ENCODE assay signal across 30 mouse cellular contexts in genomic region chr7:70286836-70287355, GRCm38 (mm10).
DNase-seq lines count a peak whose midpoint lies in the region; ATAC-seq and TF ChIP-seq lines count a peak whose summit lies in the region.
"Had no signal": no experiment of that assay in that cellular context is flagged by ENCODE, and none has a peak within 500 bp of the region (broad histone marks: within the 10 kb centered on the region; RNA-seq: fewer than 3 reads in every experiment).

No protein-coding gene starts in this region.

- H3K36me3 ChIP-seq in hindbrain, embryonic 11.5 days (ENCODE audit: control insufficient read depth, insufficient read depth, low read length) = no peaks in the 10 kb centered on the region
- no peaks in the 10 kb centered on the region for H3K36me3 ChIP-seq in hindbrain, embryonic 14.5 days (replicated peaks; ENCODE audit: control insufficient read depth, insufficient read depth)
- H3K36me3 ChIP-seq in midbrain, embryonic 14.5 days (ENCODE audit: control insufficient read depth, insufficient read depth, low read length) = no peaks in the 10 kb centered on the region
- H3K36me3 ChIP-seq in midbrain, postnatal 0 days (ENCODE audit: insufficient read depth, low read length) = no peaks in the 10 kb centered on the region
- H3K36me3 ChIP-seq: embryonic facial prominence, embryonic 15.5 days; limb, embryonic 13.5 days; liver, embryonic 12.5 days had no signal

- no peak overlapping the region for H3K27ac ChIP-seq in hindbrain, embryonic 11.5 days (ENCODE audit: low read depth, low read length)
- H3K27ac ChIP-seq in hindbrain, embryonic 14.5 days = no peak overlapping the region
- H3K27ac ChIP-seq in midbrain, embryonic 14.5 days (replicated peaks; ENCODE audit: low read depth, low read length) = no peak overlapping the region
- no peak overlapping the region for H3K27ac ChIP-seq in midbrain, postnatal 0 days (ENCODE audit: low read depth, low read length)
- H3K27ac ChIP-seq: embryonic facial prominence, embryonic 15.5 days; limb, embryonic 13.5 days; liver, embryonic 12.5 days had no signal

- no peaks in the 10 kb centered on the region for H3K9me3 ChIP-seq in hindbrain, embryonic 11.5 days (ENCODE audit: control insufficient read depth, low read length)
- H3K9me3 ChIP-seq in hindbrain, embryonic 14.5 days (ENCODE audit: control insufficient read depth, low read length) = no peaks in the 10 kb centered on the region
- H3K9me3 ChIP-seq in midbrain, embryonic 14.5 days (ENCODE audit: control insufficient read depth, low read length) = no peaks in the 10 kb centered on the region
- no peaks in the 10 kb centered on the region for H3K9me3 ChIP-seq in midbrain, postnatal 0 days (ENCODE audit: low read length)
- H3K9me3 ChIP-seq: embryonic facial prominence, embryonic 15.5 days; limb, embryonic 13.5 days; liver, embryonic 12.5 days had no signal

- DNase-seq in hindbrain, embryonic 11.5 days (ENCODE audit: low spot score) = peak; percentile 48
- DNase-seq in hindbrain, embryonic 14.5 days (ENCODE audit: low spot score) = no peak
- DNase-seq in midbrain, embryonic 14.5 days = peak; percentile 14
- no peak for DNase-seq in midbrain, postnatal 0 days (ENCODE audit: low spot score)
- DNase-seq in brain, embryonic 14.5 days (ENCODE audit: low read depth) = peak; percentile 23
- peak; percentile 41 for DNase-seq in embryo, embryonic 9.5 days (ENCODE audit: extremely low spot score)
- DNase-seq in liver = no peak
- no peak for DNase-seq in lung, postnatal 10 days
- DNase-seq: adrenal gland, adult 2 months; adrenal gland, postnatal 36 days; B cell, adult 2 months; cerebellum, adult 8-10 months; cerebellum, postnatal 25 days; gastrocnemius, postnatal 14 days; heart, postnatal 36 days; kidney, adult 18-20 months; kidney, postnatal 36 days; layer of hippocampus, postnatal 36 days; liver, postnatal 0 days; lung, postnatal 4 days; right cerebral cortex, adult 18-20 months; spleen, adult 18-20 months; thymus, postnatal 14 days had no signal

- H3K4me3 ChIP-seq in hindbrain, embryonic 11.5 days (ENCODE audit: low read depth, low read length) = no peak overlapping the region
- H3K4me3 ChIP-seq in hindbrain, embryonic 14.5 days (replicated peaks; ENCODE audit: low read length) = no peak overlapping the region
- H3K4me3 ChIP-seq in midbrain, embryonic 14.5 days (replicated peaks; ENCODE audit: low read depth, low read length) = no peak overlapping the region
- H3K4me3 ChIP-seq in midbrain, postnatal 0 days (ENCODE audit: low read depth, low read length) = no peak overlapping the region
- H3K4me3 ChIP-seq: megakaryocyte, embryonic 14.5 days had no signal

- no peak overlapping the region for H3K9ac ChIP-seq in hindbrain, embryonic 11.5 days (ENCODE audit: low read depth, low read length)
- H3K9ac ChIP-seq in hindbrain, embryonic 14.5 days = no peak overlapping the region
- no peak overlapping the region for H3K9ac ChIP-seq in midbrain, embryonic 14.5 days (replicated peaks; ENCODE audit: low read length)
- no peak overlapping the region for H3K9ac ChIP-seq in midbrain, postnatal 0 days (replicated peaks; ENCODE audit: low read length, poor library complexity, severe bottlenecking)
- H3K9ac ChIP-seq: embryonic facial prominence, embryonic 15.5 days; liver, embryonic 12.5 days; liver, postnatal 0 days had no signal

- TF ChIP-seq POLR2A in brain, embryonic 14.5 days (IDR thresholded peaks at IDR 0.05; ENCODE audit: borderline replicate concordance, extremely low read depth, insufficient read depth, insufficient read length, poor library complexity, severe bottlenecking) = no peak

- 3% methylated on average over 14 of the region's 14 CpGs for WGBS in hindbrain, embryonic 11.5 days
- 7% methylated on average over 14 of the region's 14 CpGs for WGBS in hindbrain, embryonic 14.5 days
- 10% methylated on average over 14 of the region's 14 CpGs for WGBS in midbrain, embryonic 14.5 days
- 13% methylated on average over 14 of the region's 14 CpGs for WGBS in midbrain, postnatal 0 days

- H3K4me2 ChIP-seq in hindbrain, embryonic 11.5 days (replicated peaks; ENCODE audit: low read depth, low read length) = no peak overlapping the region
- H3K4me2 ChIP-seq in hindbrain, embryonic 14.5 days (replicated peaks) = no peak overlapping the region
- no peak overlapping the region for H3K4me2 ChIP-seq in midbrain, embryonic 14.5 days (ENCODE audit: low read length)
- H3K4me2 ChIP-seq in midbrain, postnatal 0 days (ENCODE audit: low read depth, low read length, poor library complexity, severe bottlenecking) = no peak overlapping the region
- H3K4me2 ChIP-seq: liver, embryonic 12.5 days had no signal

- TF ChIP-seq CTCF in midbrain, postnatal 0 days (IDR thresholded peaks at IDR 0.05) = no peak
- TF ChIP-seq CTCF in brain, embryonic 14.5 days (IDR thresholded peaks at IDR 0.05; ENCODE audit: borderline replicate concordance, extremely low read depth, insufficient read depth, insufficient read length) = no peak

- H3K27me3 ChIP-seq in hindbrain, embryonic 11.5 days (ENCODE audit: control insufficient read depth, insufficient read depth, low read length) = peaks cover 58% of the 10 kb centered on the region
- H3K27me3 ChIP-seq in hindbrain, embryonic 14.5 days (ENCODE audit: control insufficient read depth, insufficient read depth, low read length) = peaks cover 97% of the 10 kb centered on the region
- peaks cover 97% of the 10 kb centered on the region for H3K27me3 ChIP-seq in midbrain, embryonic 14.5 days (ENCODE audit: control insufficient read depth, insufficient read depth, low read length)
- H3K27me3 ChIP-seq in midbrain, postnatal 0 days (ENCODE audit: insufficient read depth, low read length) = peaks cover 79% of the 10 kb centered on the region

- peaks cover 6% of the 10 kb centered on the region; the same call in 1 of the 2 replicates for H3K4me1 ChIP-seq in hindbrain, embryonic 11.5 days (replicated peaks; ENCODE audit: control insufficient read depth, insufficient read depth, low read length)
- H3K4me1 ChIP-seq in hindbrain, embryonic 14.5 days (replicated peaks; ENCODE audit: control insufficient read depth, insufficient read depth, low read length) = 0 out of 2 replicates have a peak, but pooled peaks cover 7% of the 10 kb centered on the region
- 0 out of 2 replicates have a peak, but pooled peaks cover 5% of the 10 kb centered on the region for H3K4me1 ChIP-seq in midbrain, embryonic 14.5 days (ENCODE audit: control insufficient read depth, insufficient read depth, low read length)
- H3K4me1 ChIP-seq in midbrain, postnatal 0 days (ENCODE audit: insufficient read depth, low read length) = no peaks in the 10 kb centered on the region
- H3K4me1 ChIP-seq: liver, embryonic 12.5 days; megakaryocyte, embryonic 14.5 days had no signal

- ATAC-seq in hindbrain, embryonic 11.5 days (ENCODE audit: low FRiP score) = no peak
- ATAC-seq in hindbrain, embryonic 14.5 days (ENCODE audit: low FRiP score) = no peak
- no peak for ATAC-seq in midbrain, embryonic 14.5 days (ENCODE audit: low FRiP score, low TSS enrichment)
- no peak for ATAC-seq in midbrain, postnatal 0 days (ENCODE audit: low FRiP score)
- ATAC-seq: activated CD4-positive, CD25-positive, alpha-beta regulatory T cell, adult 4 months; forebrain, embryonic 14.5 days; hindbrain, embryonic 16.5 days; liver, embryonic 12.5 days; liver, postnatal 0 days had no signal

Comparison
In these comparisons a context has a peak if more than half of its experiments do, and no peak if none do; other contexts are left out.
1. DNase-seq: peak in hindbrain, embryonic 11.5 days (single experiment), midbrain, embryonic 14.5 days (single experiment), brain, embryonic 14.5 days (single experiment) and embryo, embryonic 9.5 days (single experiment); none in hindbrain, embryonic 14.5 days (single experiment), midbrain, postnatal 0 days (single experiment), liver (single experiment) and lung, postnatal 10 days (single experiment).